Mouse (Mus musculus) midbrain, embryonic 14.5 days (tissue): ENCODE data around the gene Mob2. TPM values are rescaled to one million over a fixed set of nuclear protein-coding genes. Genes with fewer than 3 reads are reported as not detected.

Experiments used
- ATAC-seq: fragments of 200-750 bp; cut with Nextera tagmentation; 2 replicates; pipeline ENCODE4 v1.8.0; 2017; ENCODE audit warnings: moderate number of reproducible peaks, moderate library complexity; ENCODE audit not compliant: low FRiP score, low TSS enrichment
- DNase-seq: peaks from one replicate; pipeline ENCODE4 v3.0.0-alpha.2; 2015
- H3K27ac ChIP-seq: fragments of 300-500 bp; sonication (generic); replicated peaks from 2 replicates; pipeline ENCODE4 v1.5.1; 2014; ENCODE audit warnings: mild to moderate bottlenecking, low read depth, low read length, moderate library complexity
- H3K27me3 ChIP-seq: fragments of 300-500 bp; sonication (generic); 2 replicates; pipeline ENCODE4 v1.6.1; 2014; ENCODE audit warnings: low read length, control low read depth, mixed read lengths; ENCODE audit not compliant: control insufficient read depth, insufficient read depth
- H3K36me3 ChIP-seq: fragments of 300-500 bp; sonication (generic); 2 replicates; pipeline ENCODE4 v1.6.1; 2014; ENCODE audit warnings: low read length, control low read depth; ENCODE audit not compliant: control insufficient read depth, insufficient read depth
- H3K4me1 ChIP-seq: fragments of 300-500 bp; sonication (generic); 2 replicates; pipeline ENCODE4 v1.6.1; 2014; ENCODE audit warnings: mild to moderate bottlenecking, antibody characterized with exemption, low read length, control low read depth; ENCODE audit not compliant: control insufficient read depth, insufficient read depth
- H3K4me2 ChIP-seq: fragments of 300-500 bp; sonication (generic); 2 replicates; pipeline ENCODE4 v1.6.1; 2014; ENCODE audit warnings: mild to moderate bottlenecking, low read length, moderate library complexity
- H3K4me3 ChIP-seq: fragments of 300-500 bp; sonication (generic); replicated peaks from 2 replicates; pipeline ENCODE4 v1.5.1; 2014; ENCODE audit warnings: low read depth, low read length
- H3K9ac ChIP-seq: fragments of 300-500 bp; sonication (generic); replicated peaks from 2 replicates; pipeline ENCODE4 v1.6.1; 2014; ENCODE audit warnings: mild to moderate bottlenecking, low read length, moderate library complexity
- H3K9me3 ChIP-seq: fragments of 300-500 bp; sonication (generic); 2 replicates; pipeline ENCODE4 v1.6.1; 2016; ENCODE audit warnings: low read length, control low read depth, mixed read lengths; ENCODE audit not compliant: control insufficient read depth
- WGBS: fragments of 180-500 bp; shearing (Covaris S2); extraction: QIAGEN DNeasy Blood & Tissue Kit; methylation state at CpG from one replicate; pipeline ENCODE4 v1.1.7; 2014; 5-methylcytosine and 5-hydroxymethylcytosine counted together
- polyA plus RNA-seq: library from polyadenylated mRNA; unstranded; fragments of >200 nt; fragmentation: Nextera tagmentation; extraction: Ambion mirVana; gene quantifications from 2 replicates; pipeline ENCODE4 v1.2.1, GENCODE M21; 2014

The Mob2 gene
- polyA plus RNA-seq, 1 experiment from 2014 or later: 57.2 TPM

GRCm38 (mm10) chr7:141979247-141979646, 81.6 kb downstream of the Mob2 start:
- Histone ChIP-seq H3K9me3 (no peaks in the 10 kb centered on the region), H3K4me3 (no peak overlapping the region), H3K9ac (no peak overlapping the region), H3K36me3 (peaks cover 34% of the 10 kb centered on the region), H3K27ac (no peak overlapping the region), H3K4me1 (0 out of 2 replicates have a peak, but pooled peaks cover 6% of the 10 kb centered on the region), H3K4me2 (no peak overlapping the region), H3K27me3 (no peaks in the 10 kb centered on the region)
- DNase-seq: no peak
- no peak for ATAC-seq
- WGBS: 97% methylated on average over 4 of the region's 4 CpGs

- Histone ChIP-seq H3K9me3 (no peaks in the 10 kb centered on the region), H3K27ac (peak overlapping the region; percentile 32; the same call in 1 of the 2 replicates), H3K4me1 (0 out of 2 replicates have a peak, but pooled peaks cover 6% of the 10 kb centered on the region), H3K4me2 (no peak overlapping the region), H3K27me3 (no peaks in the 10 kb centered on the region), H3K4me3 (no peak overlapping the region), H3K36me3 (peaks cover 26% of the 10 kb centered on the region; the same call in 1 of the 2 replicates), H3K9ac (no peak overlapping the region)
- WGBS: 51% methylated on average over 6 of the region's 6 CpGs
- DNase-seq (peak; percentile 24), ATAC-seq (no peak)
These were observed 82.9 kb downstream of the Mob2 start for GRCm38 (mm10) chr7:141978003-141978402.

GRCm38 (mm10) chr7:141972831-141973619, 87.8 kb downstream of the Mob2 start:
- WGBS: 52% methylated on average over 7 of the region's 7 CpGs
- 0 out of 2 replicates have a peak overlapping the region, but pooled peaks have one; percentile 45 for H3K27ac ChIP-seq

GRCm38 (mm10) chr7:141966281-141966680, 94.6 kb downstream of the Mob2 start:
- Histone ChIP-seq H3K4me3 (no peak overlapping the region), H3K27ac (no peak overlapping the region), H3K4me1 (peaks cover 61% of the 10 kb centered on the region), H3K36me3 (no peaks in the 10 kb centered on the region), H3K27me3 (no peaks in the 10 kb centered on the region), H3K9ac (no peak overlapping the region), H3K9me3 (no peaks in the 10 kb centered on the region), H3K4me2 (no peak overlapping the region)
- ATAC-seq (no peak), DNase-seq (no peak)
- 93% methylated on average over 2 of the region's 2 CpGs for WGBS

More at GRCm38 (mm10) chr7:141972831-141973619, 87.8 kb downstream of the Mob2 start:
- H3K4me1 ChIP-seq: peaks cover 26% of the 10 kb centered on the region
- no peak overlapping the region for H3K9ac ChIP-seq
- no peaks in the 10 kb centered on the region for H3K36me3 ChIP-seq
- DNase-seq (peak; percentile 60), ATAC-seq (no peak)
- no peaks in the 10 kb centered on the region for H3K27me3 ChIP-seq
- no peak overlapping the region for H3K4me3 ChIP-seq
- no peak overlapping the region for H3K4me2 ChIP-seq
- no peaks in the 10 kb centered on the region for H3K9me3 ChIP-seq

DNA sequence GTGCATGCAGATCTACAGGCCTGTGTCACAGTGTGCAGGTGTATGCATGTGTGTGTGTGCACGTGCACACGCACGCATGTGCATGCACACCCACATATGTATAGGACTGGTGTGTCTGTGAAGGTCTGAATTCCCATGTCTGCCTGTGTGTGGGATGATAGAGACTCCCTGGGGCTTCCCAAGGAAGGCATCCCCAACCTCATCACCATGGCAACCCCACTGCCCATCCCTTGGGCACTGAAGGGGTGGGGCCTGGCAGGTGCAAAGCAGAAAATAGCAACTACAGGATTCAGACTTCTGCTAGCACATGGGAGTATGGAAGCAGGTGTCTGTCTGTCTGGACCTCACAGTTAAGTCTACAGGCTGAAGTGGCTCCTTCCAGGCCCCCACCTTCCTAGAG, 98.3 kb downstream of the Mob2 start:
- Histone ChIP-seq H3K9me3 (no peaks in the 10 kb centered on the region), H3K27ac (0 out of 2 replicates have a peak overlapping the region, but pooled peaks have one; percentile 20), H3K36me3 (no peaks in the 10 kb centered on the region), H3K4me3 (no peak overlapping the region), H3K4me2 (no peak overlapping the region), H3K4me1 (peaks cover 72% of the 10 kb centered on the region), H3K9ac (no peak overlapping the region), H3K27me3 (no peaks in the 10 kb centered on the region)
- ATAC-seq (no peak), DNase-seq (peak; percentile 29)
- 96% methylated on average over 3 of the region's 3 CpGs for WGBS

- Histone ChIP-seq H3K4me2 (0 out of 2 replicates have a peak overlapping the region, but pooled peaks have one; percentile 4), H3K27ac (0 out of 2 replicates have a peak overlapping the region, but pooled peaks have one; percentile 26), H3K9me3 (no peaks in the 10 kb centered on the region), H3K27me3 (no peaks in the 10 kb centered on the region), H3K36me3 (no peaks in the 10 kb centered on the region), H3K4me1 (peaks cover 75% of the 10 kb centered on the region), H3K9ac (no peak overlapping the region; the same call in 1 of the 2 replicates), H3K4me3 (no peak overlapping the region)
- DNase-seq (no peak), ATAC-seq (no peak)
- 65% methylated on average over 3 of the region's 3 CpGs for WGBS
These were observed 99.4 kb downstream of the Mob2 start for GRCm38 (mm10) chr7:141961491-141961890.

- H3K27ac ChIP-seq: 0 out of 2 replicates have a peak overlapping the region, but pooled peaks have one; percentile 26
- H3K4me1 ChIP-seq: peaks cover 80% of the 10 kb centered on the region
- H3K36me3 ChIP-seq: no peaks in the 10 kb centered on the region
- H3K9me3 ChIP-seq: no peaks in the 10 kb centered on the region
- H3K4me2 ChIP-seq: no peak overlapping the region
- no peak for DNase-seq
- no peak for ATAC-seq
- 81% methylated on average over 2 of the region's 2 CpGs for WGBS
- H3K4me3 ChIP-seq: no peak overlapping the region
- H3K27me3 ChIP-seq: no peaks in the 10 kb centered on the region
- no peak overlapping the region; the same call in 1 of the 2 replicates for H3K9ac ChIP-seq
These were observed 99.9 kb downstream of the Mob2 start for GRCm38 (mm10) chr7:141960926-141961325.

GRCm38 (mm10) chr7:141959133-141959532, 101.7 kb downstream of the Mob2 start:
- Histone ChIP-seq H3K4me3 (no peak overlapping the region), H3K36me3 (no peaks in the 10 kb centered on the region), H3K9ac (no peak overlapping the region), H3K9me3 (no peaks in the 10 kb centered on the region), H3K4me2 (no peak overlapping the region), H3K4me1 (peaks cover 91% of the 10 kb centered on the region), H3K27ac (no peak overlapping the region), H3K27me3 (no peaks in the 10 kb centered on the region)
- WGBS: 85% methylated on average over 1 of the region's 1 CpGs
- ATAC-seq (no peak), DNase-seq (no peak)
